Mouse (Mus musculus): ENCODE measurements at regions not wholly inside any gene's neighbourhood (a gene's known extent, or its start where the extent isn't known, plus 50 kb on each side); places are given as distances from the start of the nearest gene placed in this dataset.

GRCm38 (mm10) chr6:81173018-81173417 lies 750.5 kb upstream of the Gcfc2 start:
- intact Hi-C loops (cut with DNase I), result no loop called here
- DNase-seq (ENCODE audit: extremely low spot score in 1 of 2, low spot score in 2 of 2), result no peak

GRCm38 (mm10) chr6:81190218-81190617 lies 733.3 kb upstream of the Gcfc2 start:
- intact Hi-C loops (cut with DNase I), result no loop called here
- DNase-seq (ENCODE audit: extremely low spot score in 1 of 2, low spot score in 2 of 2), result peak in 1 of 2 experiments; percentile 22

- intact Hi-C loops (cut with DNase I), result no loop called here
- no peak for DNase-seq (ENCODE audit: extremely low spot score in 1 of 2, low spot score in 2 of 2)
Observed at GRCm38 (mm10) chr6:81210521-81210920, 712.9 kb upstream of the Gcfc2 start.

- intact Hi-C loops (cut with DNase I), result no loop called here
- no peak for DNase-seq (ENCODE audit: extremely low spot score in 1 of 2, low spot score in 2 of 2)
Observed at GRCm38 (mm10) chr6:81230747-81231146, 692.7 kb upstream of the Gcfc2 start.

GRCm38 (mm10) chr6:81259878-81260277 lies 663.6 kb upstream of the Gcfc2 start:
- intact Hi-C loops (cut with DNase I), result no loop called here
- DNase-seq (ENCODE audit: extremely low spot score in 1 of 2, low spot score in 2 of 2), result peak in 1 of 2 experiments; percentile 43
